Mouse (Mus musculus) forebrain, embryonic 14.5 days (tissue): ENCODE results near the gene Gm20388. TPM values are rescaled to one million over a fixed set of nuclear protein-coding genes. Genes with fewer than 3 reads are reported as not detected.

Experiments
- ATAC-seq: fragments of 200-750 bp; cut with Nextera tagmentation; 2 replicates; pipeline ENCODE4 v1.8.0; 2017; ENCODE audit warnings: mild to moderate bottlenecking, moderate library complexity
- DNase-seq: peaks from one replicate; pipeline ENCODE4 v3.0.0-alpha.2; 2015; ENCODE audit warnings: low spot score
- H3K27ac ChIP-seq: fragments of 300-500 bp; sonication (generic); 2 replicates; pipeline ENCODE4 v1.5.1; 2014; ENCODE audit warnings: low read depth, mild to moderate bottlenecking, control low read depth, low read length, moderate library complexity
- H3K27me3 ChIP-seq: fragments of 300-500 bp; sonication (generic); replicated peaks from 2 replicates; pipeline ENCODE4 v1.6.1; 2014; ENCODE audit warnings: low read length, control low read depth, mixed read lengths; ENCODE audit not compliant: control insufficient read depth, insufficient read depth
- H3K36me3 ChIP-seq: fragments of 300-500 bp; sonication (generic); 2 replicates; pipeline ENCODE4 v1.6.1; 2014; ENCODE audit warnings: low read length, control low read depth; ENCODE audit not compliant: control insufficient read depth, insufficient read depth
- H3K4me1 ChIP-seq: fragments of 300-500 bp; sonication (generic); 2 replicates; pipeline ENCODE4 v1.6.1; 2014; ENCODE audit warnings: antibody characterized with exemption, low read length, control low read depth; ENCODE audit not compliant: control insufficient read depth, insufficient read depth
- H3K4me2 ChIP-seq: fragments of 300-500 bp; sonication (generic); 2 replicates; pipeline ENCODE4 v1.6.1; 2014; ENCODE audit warnings: mild to moderate bottlenecking, control low read depth, low read length
- H3K4me3 ChIP-seq: fragments of 300-500 bp; sonication (generic); 2 replicates; pipeline ENCODE4 v1.5.1; 2014; ENCODE audit warnings: low read depth, low read length, control low read depth
- H3K9ac ChIP-seq: fragments of 300-500 bp; sonication (generic); 2 replicates; pipeline ENCODE4 v1.6.1; 2014; ENCODE audit warnings: mild to moderate bottlenecking, low read length, control low read depth, moderate library complexity
- H3K9me3 ChIP-seq: fragments of 300-500 bp; sonication (generic); replicated peaks from 2 replicates; pipeline ENCODE4 v1.6.1; 2016; ENCODE audit warnings: low read length, control low read depth, mixed read lengths; ENCODE audit not compliant: control insufficient read depth
- WGBS: fragments of 180-500 bp; shearing (Covaris S2); extraction: QIAGEN DNeasy Blood & Tissue Kit; methylation state at CpG from one replicate; pipeline ENCODE4 v1.1.7; 2014; 5-methylcytosine and 5-hydroxymethylcytosine counted together
- polyA plus RNA-seq: library from polyadenylated mRNA; unstranded; fragments of >200 nt; fragmentation: Nextera tagmentation; extraction: Ambion mirVana; gene quantifications from 2 replicates; pipeline ENCODE4 v1.2.1, GENCODE M21; 2014

Gm20388 gene
- polyA plus RNA-seq, 1 experiment from 2014 or later: 7.4 TPM

DNA sequence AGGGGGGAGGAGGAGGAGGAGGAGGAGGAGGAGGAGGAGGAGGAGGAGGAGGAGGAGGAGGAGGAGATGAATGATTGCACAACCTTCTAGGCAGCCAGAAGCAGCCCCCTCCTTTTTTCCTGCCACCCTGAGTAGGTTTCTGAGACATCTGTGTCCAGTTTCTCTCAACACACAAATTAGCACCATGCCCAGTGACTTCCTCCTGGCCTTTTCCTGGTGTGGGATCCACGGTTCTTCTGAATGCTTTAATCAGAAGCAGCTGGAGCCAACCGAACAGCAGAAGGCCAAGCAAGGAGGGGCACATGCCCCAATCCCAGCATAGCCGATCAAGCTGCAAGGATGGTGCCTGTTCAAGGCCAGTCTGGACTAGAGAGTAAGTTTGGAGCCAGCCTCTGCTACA is 3889.2 kb downstream of the Gm20388 start:
- H3K4me1 ChIP-seq: no peaks in the 10 kb centered on the region
- no peak overlapping the region for H3K27ac ChIP-seq
- no peak overlapping the region for H3K4me2 ChIP-seq
- no peaks in the 10 kb centered on the region for H3K36me3 ChIP-seq
- WGBS: 70% methylated on average over 3 of the region's 3 CpGs
- ATAC-seq (no peak), DNase-seq (no peak)
- no peak overlapping the region for H3K9ac ChIP-seq
- H3K4me3 ChIP-seq: no peak overlapping the region
- H3K9me3 ChIP-seq: no peaks in the 10 kb centered on the region
- no peaks in the 10 kb centered on the region for H3K27me3 ChIP-seq

DNA sequence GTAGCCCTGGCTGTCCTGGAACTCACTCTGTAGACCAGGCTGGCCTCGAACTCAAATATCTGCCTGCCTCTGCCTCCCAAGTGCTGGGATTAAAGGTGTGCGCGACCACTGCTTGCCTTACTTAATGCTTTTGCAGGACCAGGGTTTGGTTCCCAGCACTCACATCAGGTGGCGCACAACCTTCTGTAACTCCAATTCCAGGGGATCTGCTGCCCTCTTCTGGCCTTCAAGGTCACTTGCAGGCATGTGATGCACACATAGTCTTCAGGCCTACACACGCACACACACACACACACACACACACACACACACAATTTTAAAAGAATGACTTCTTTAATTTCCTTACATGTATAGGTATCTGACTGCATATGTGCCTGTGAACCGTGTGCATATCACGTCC is 3890.2 kb downstream of the Gm20388 start:
- H3K9ac ChIP-seq: no peak overlapping the region
- 94% methylated on average over 6 of the region's 7 CpGs for WGBS

DNA sequence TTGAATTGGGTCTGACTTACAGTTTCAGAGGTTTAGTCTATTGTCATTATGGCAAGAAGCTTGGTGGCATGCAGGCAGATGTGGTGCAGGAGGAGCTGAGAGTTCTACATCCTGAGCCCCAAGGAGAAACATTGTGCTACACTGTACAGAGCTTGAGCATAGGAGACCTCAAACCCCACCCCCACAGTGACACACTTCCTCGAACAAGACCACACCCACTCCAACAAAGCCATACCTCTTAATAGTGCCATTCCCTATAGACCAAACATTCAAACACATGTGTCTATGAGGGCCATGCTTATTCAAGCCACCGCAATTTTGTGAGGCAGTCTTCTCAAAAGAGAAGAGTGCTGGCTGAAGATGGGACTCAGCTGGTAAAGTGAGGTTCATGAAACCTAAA is 3890.9 kb downstream of the Gm20388 start:
- Histone ChIP-seq H3K4me1 (peaks cover 2% of the 10 kb centered on the region; the same call in 1 of the 2 replicates), H3K36me3 (no peaks in the 10 kb centered on the region), H3K27ac (no peak overlapping the region), H3K4me2 (no peak overlapping the region), H3K9ac (no peak overlapping the region), H3K4me3 (no peak overlapping the region), H3K27me3 (no peaks in the 10 kb centered on the region), H3K9me3 (no peaks in the 10 kb centered on the region)
- DNase-seq (no peak), ATAC-seq (no peak)
- WGBS: 84% methylated on average over 2 of the region's 2 CpGs

More for the DNA sequence above, 3890.2 kb downstream of the Gm20388 start:
- H3K4me2 ChIP-seq: no peak overlapping the region
- H3K4me1 ChIP-seq: no peaks in the 10 kb centered on the region
- no peak overlapping the region for H3K4me3 ChIP-seq
- DNase-seq (no peak), ATAC-seq (no peak)
- no peak overlapping the region for H3K27ac ChIP-seq
- H3K36me3 ChIP-seq: no peaks in the 10 kb centered on the region
- no peaks in the 10 kb centered on the region for H3K27me3 ChIP-seq
- no peaks in the 10 kb centered on the region for H3K9me3 ChIP-seq

- no peak overlapping the region for H3K4me2 ChIP-seq
- ATAC-seq (no peak), DNase-seq (no peak)
- H3K4me3 ChIP-seq: no peak overlapping the region
- H3K27ac ChIP-seq: no peak overlapping the region
- H3K27me3 ChIP-seq: no peaks in the 10 kb centered on the region
- WGBS: 81% methylated on average over 1 of the region's 1 CpGs
- H3K9ac ChIP-seq: no peak overlapping the region
- H3K9me3 ChIP-seq: no peaks in the 10 kb centered on the region
- H3K36me3 ChIP-seq: no peaks in the 10 kb centered on the region
- H3K4me1 ChIP-seq: peaks cover 12% of the 10 kb centered on the region
These were observed 3893.0 kb downstream of the Gm20388 start for GRCm38 (mm10) chr8:123803639-123804038.

DNA sequence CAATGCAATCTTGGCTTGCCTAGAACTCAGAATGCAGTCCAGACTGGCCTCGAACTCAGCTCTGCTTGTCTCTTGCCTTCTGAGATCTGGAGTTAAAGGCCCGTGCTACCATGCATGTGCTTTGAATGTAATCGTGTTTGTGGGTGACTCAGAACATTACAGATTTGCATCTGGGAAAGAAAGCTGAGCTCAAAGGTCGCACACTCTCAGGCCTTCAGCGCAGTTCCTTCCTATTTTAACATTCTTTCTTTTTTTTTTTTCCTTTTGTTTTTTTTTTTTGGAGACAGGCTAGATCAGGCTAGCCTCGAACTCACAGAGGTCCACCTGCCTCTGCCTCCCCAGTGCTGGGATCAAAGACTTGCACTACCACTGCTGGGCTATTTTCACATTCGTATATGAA is 3893.9 kb downstream of the Gm20388 start:
- DNase-seq (no peak), ATAC-seq (no peak)
- no peaks in the 10 kb centered on the region for H3K36me3 ChIP-seq
- H3K4me3 ChIP-seq: no peak overlapping the region
- 91% methylated on average over 7 of the region's 7 CpGs for WGBS
- H3K4me2 ChIP-seq: no peak overlapping the region
- H3K27me3 ChIP-seq: no peaks in the 10 kb centered on the region
- no peak overlapping the region for H3K27ac ChIP-seq
- H3K9ac ChIP-seq: no peak overlapping the region
- no peaks in the 10 kb centered on the region for H3K9me3 ChIP-seq
- peaks cover 12% of the 10 kb centered on the region for H3K4me1 ChIP-seq

- Histone ChIP-seq H3K4me3 (peak overlapping the region; percentile 86), H3K36me3 (no peaks in the 10 kb centered on the region), H3K27me3 (no peaks in the 10 kb centered on the region), H3K4me2 (peak overlapping the region; percentile 75), H3K27ac (no peak overlapping the region; the same call in 1 of the 2 replicates), H3K9ac (peak overlapping the region; percentile 90), H3K9me3 (no peaks in the 10 kb centered on the region), H3K4me1 (peaks cover 12% of the 10 kb centered on the region)
- ATAC-seq (peak; percentile 9; the same call in 1 of the 2 replicates), DNase-seq (no peak)
- 12% methylated on average over 15 of the region's 15 CpGs for WGBS
These were observed 3894.6 kb downstream of the Gm20388 start for GRCm38 (mm10) chr8:123805209-123805717.

GRCm38 (mm10) chr8:123805718-123806373 is 3895.2 kb downstream of the Gm20388 start, which contains the start of gene Rab4a:
Rab4a (plus strand) TSS chr8:123805985.
- Histone ChIP-seq H3K4me3 (peak within 1 kb of the TSS; percentile 86), H3K4me1 (peaks cover 12% of the 10 kb centered on the region), H3K27me3 (no peaks in the 10 kb centered on the region), H3K4me2 (peak within 1 kb of the TSS; percentile 75), H3K9me3 (no peaks in the 10 kb centered on the region), H3K9ac (peak within 1 kb of the TSS; percentile 90), H3K36me3 (no peaks in the 10 kb centered on the region), H3K27ac (peak within 1 kb of the TSS; percentile 82)
- ATAC-seq (peak; percentile 89), DNase-seq (peak; percentile 93)
- under 1% methylated on average over 45 of the region's 48 CpGs for WGBS

- DNase-seq: no peak
- Histone ChIP-seq H3K27me3 (no peaks in the 10 kb centered on the region), H3K9me3 (no peaks in the 10 kb centered on the region), H3K4me2 (peak overlapping the region; percentile 75), H3K36me3 (no peaks in the 10 kb centered on the region), H3K4me3 (peak overlapping the region; percentile 86), H3K4me1 (peaks cover 12% of the 10 kb centered on the region), H3K27ac (peak overlapping the region; percentile 82; the same call in 1 of the 2 replicates), H3K9ac (peak overlapping the region; percentile 90)
- ATAC-seq: 0 out of 2 replicates have a peak, but pooled peaks have one; percentile 2
- under 1% methylated on average over 12 of the region's 12 CpGs for WGBS
These were observed 3895.8 kb downstream of the Gm20388 start for GRCm38 (mm10) chr8:123806374-123806935.

GRCm38 (mm10) chr8:123807024-123807431 is 3896.4 kb downstream of the Gm20388 start:
- Histone ChIP-seq H3K36me3 (no peaks in the 10 kb centered on the region), H3K27me3 (no peaks in the 10 kb centered on the region), H3K4me2 (peak overlapping the region; percentile 75), H3K4me1 (peaks cover 12% of the 10 kb centered on the region), H3K4me3 (peak overlapping the region; percentile 86), H3K9ac (peak overlapping the region; percentile 90), H3K9me3 (no peaks in the 10 kb centered on the region), H3K27ac (no peak overlapping the region)
- ATAC-seq (no peak), DNase-seq (no peak)
- WGBS: 4% methylated on average over 14 of the region's 14 CpGs
